Mouse (Mus musculus) testis, postnatal 10 days (tissue): ENCODE measurements around the gene Cntnap1.

Experiments used
- DNase-seq: peaks from one replicate; pipeline ENCODE4 v3.0.0; 2021; ENCODE audit warnings: low spot score

Cntnap1 gene

GRCm38 (mm10) chr11:101170811-101171610, 688 bp downstream of the Cntnap1 start, which contains the start of gene Plekhh3:
Gene Plekhh3, minus strand, starts transcription at chr11:101171351.
- DNase-seq = peak; percentile 91

- peak; percentile 77 for DNase-seq
These were observed 1.6 kb downstream of the Cntnap1 start for GRCm38 (mm10) chr11:101171721-101172433.

- DNase-seq = no peak
These were observed 2.1 kb downstream of the Cntnap1 start for GRCm38 (mm10) chr11:101172434-101172815.

DNA sequence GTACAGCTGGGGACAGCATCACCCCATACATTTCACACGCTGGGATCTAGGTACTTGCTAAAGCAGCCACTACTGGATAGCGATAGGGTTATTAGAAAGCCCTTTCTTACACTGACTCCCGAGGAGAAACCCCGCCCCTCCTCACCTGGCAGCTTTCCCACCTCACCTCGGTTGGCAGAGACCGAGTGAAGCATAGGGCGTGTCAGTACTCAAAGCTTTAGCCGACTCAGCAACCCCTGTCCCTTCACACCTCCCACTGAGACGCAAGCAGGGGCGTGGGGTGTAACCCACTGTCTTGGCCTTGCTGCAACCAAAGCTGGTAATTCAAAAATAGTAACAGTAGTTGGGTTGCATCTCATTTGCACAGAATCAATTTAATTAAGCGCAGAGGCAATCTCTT, 2.8 kb downstream of the Cntnap1 start:
- peak; percentile 78 for DNase-seq

DNA sequence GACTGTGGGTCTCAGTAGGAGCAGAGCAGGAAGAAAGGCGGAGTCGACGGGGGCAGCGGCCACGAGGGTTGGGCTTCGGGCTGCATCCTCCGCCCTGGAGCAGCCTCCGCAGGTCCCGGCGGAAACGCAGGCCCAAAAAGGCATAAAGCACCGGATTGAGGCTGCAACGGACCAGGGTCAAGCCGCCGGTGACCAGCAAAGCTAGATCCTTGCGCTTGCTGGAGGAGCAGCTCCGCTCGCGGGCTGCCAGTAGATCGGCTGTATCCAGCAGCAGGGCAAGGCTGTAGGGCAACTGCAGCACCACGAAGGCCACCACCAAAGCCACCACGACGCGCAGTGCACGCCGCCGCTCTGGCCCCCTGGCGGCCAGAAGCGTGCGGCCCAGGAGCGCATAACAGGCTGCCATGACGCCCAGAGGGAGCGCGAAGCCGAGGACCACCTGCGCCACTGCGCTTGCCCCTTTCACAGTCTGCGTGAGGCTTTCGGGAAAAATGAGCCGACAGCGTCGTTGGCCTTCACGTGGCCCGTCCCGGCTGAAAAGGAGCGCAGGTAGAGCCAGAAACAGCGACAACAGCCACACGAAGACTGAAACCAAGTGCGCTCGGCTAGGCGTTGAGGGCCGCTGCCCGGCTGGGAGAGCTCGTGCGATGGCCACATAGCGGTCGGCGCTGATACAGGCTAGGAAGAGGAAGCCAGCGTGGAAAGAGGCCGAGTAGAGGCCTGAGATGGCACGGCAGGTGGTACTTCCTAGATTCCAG, 3.5 kb downstream of the Cntnap1 start:
- DNase-seq = peak; percentile 82

DNA sequence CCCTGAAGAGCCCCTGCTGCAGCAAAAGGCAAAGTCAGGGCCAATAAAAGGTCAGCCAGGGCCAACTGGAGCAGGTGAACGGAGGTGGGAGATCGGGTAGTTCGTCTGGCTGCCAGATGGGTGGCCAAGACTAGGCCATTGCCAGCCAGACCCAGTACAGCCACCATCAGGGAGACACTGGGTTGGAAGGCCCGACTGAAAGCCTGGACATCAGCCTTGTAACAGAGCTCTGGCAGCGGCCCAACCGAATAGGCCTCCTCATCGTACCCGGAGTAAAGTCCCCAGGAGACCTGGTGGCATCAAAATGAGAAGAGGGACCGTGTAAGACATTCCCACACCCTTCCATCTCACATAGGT, 4.0 kb downstream of the Cntnap1 start:
- peak; percentile 75 for DNase-seq

DNA sequence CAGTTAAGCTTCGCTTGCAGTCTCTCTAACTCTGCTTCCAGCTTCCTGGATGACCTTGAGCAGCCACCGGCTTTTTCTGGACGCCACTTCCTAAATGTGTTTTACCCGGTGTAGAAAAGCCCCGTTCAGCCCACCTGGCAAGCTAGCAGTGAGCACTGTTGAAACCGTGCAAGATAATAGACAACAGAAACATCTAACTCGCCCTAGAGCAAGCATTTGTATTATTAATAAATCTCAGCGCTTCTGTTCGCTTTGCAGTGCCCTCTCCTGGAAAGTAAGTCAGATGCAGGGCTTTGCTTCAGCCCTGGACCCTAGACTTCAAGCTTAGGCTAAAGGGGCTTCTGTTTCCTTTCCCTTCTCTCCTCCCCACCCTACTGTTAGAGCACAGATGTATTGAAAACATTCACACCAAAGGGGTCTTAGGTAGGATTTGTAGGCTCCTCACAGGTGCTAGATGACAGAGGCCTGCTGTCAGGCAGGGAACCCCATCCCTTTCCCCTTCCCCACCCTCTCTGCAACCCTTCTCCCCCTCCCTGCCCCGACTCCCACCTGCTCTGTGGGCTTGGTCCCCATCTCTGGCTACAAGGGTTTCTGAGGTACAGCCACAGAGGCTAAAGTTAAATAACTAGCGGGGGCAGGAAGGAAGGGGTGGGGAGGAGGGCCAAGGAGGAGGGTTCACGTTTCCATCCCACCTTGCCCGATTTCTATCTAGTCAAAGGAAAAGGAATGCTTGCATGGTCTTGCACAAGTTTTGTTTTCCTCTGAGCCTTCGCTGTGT, 4.7 kb downstream of the Cntnap1 start, which contains the start of gene Ccr10:
TSS of gene Ccr10 (minus strand) at position 593 of the 778 bp plus-strand sequence.
- DNase-seq = no peak

- no peak for DNase-seq
These were observed 5.4 kb downstream of the Cntnap1 start for GRCm38 (mm10) chr11:101175636-101176116.

DNA sequence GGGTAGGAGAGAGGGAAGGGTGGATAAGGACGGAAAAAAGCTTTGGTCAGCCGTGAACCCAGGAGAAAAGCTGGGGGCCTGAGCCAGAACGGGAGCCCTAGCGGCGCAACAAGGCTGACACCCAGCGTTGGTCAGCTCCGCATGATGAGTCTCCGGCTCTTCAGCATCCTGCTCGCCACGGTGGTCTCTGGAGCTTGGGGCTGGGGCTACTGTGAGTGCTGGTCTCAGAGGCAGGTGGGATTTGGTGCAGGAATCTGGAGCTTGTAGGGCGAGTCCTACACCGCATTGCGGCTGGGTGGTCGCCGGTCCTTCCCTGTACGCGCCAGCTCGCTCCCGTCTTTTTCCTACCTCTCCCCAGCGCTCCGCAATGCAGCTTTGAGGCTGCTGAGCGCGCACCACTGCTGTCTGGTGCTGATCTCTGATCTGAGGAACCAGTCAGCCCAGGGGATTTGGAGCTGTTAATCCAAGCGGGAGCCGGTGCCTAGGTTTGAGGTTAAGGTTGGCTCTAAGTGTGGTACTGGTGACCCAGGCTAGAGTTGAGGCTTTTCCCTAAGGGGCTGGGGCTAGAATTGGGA, 5.9 kb downstream of the Cntnap1 start:
- DNase-seq = no peak

GRCm38 (mm10) chr11:101176933-101177773, 6.8 kb downstream of the Cntnap1 start:
- peak; percentile 82 for DNase-seq

DNA sequence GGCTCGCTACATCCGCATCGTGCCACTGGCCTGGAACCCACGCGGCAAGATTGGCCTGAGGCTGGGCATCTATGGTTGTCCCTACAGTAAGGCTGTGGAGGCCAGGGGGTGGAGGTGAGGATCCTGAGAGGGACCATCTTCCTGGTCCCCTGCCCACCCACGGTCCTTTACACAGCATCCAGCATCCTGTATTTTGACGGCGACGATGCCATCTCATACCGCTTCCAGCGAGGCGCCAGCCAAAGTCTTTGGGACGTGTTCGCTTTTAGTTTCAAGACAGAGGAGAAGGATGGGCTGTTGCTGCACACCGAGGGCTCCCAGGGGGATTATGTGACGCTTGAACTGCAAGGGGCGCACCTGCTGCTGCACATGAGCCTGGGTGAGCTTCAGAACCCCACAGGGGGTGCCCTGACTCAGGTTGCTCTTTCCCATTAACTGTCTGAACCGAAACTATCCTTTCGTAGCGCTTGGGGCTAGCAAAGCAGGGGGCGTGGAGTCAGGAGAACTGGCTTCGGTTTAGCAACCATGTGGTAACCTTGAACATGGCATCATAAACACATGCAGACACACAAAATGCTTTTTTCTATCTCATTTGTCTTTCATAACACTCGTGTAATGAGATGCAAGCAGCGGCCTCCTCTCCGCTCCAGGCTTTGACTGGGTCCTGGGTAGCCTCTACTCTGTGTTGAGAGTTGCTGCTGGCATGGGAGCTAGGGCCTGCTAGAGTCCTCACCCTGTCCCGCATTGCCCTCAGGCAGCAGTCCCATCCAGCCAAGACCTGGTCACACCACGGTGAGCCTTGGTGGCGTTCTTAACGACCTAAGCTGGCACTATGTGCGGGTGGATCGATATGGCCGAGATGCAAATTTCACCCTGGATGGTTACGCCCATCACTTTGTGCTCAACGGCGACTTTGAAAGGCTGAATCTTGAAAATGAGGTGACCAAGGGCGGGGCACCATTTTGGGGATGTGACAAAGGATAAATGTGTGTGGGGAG, 8.0 kb downstream of the Cntnap1 start:
- no peak for DNase-seq

- DNase-seq = no peak
These were observed 9.0 kb downstream of the Cntnap1 start for GRCm38 (mm10) chr11:101179306-101179705.

DNA sequence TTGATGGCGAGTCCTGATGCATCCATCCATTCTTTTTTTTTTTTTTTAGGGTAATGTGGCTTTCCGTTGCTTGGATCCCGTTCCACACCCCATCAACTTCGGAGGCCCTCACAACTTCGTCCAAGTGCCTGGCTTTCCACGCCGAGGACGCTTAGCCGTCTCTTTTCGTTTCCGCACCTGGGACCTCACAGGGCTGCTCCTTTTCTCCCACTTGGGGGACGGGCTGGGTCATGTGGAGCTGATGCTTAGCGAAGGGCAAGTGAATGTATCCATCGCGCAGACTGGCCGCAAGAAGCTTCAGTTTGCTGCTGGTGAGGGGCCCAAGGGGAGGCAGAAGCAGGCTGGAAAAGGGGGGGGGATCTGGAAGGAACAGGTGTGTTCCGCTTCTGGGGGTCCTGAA, 9.9 kb downstream of the Cntnap1 start:
- no peak for DNase-seq

- DNase-seq = peak; percentile 92
These were observed 10.8 kb downstream of the Cntnap1 start for GRCm38 (mm10) chr11:101180846-101181740.

DNA sequence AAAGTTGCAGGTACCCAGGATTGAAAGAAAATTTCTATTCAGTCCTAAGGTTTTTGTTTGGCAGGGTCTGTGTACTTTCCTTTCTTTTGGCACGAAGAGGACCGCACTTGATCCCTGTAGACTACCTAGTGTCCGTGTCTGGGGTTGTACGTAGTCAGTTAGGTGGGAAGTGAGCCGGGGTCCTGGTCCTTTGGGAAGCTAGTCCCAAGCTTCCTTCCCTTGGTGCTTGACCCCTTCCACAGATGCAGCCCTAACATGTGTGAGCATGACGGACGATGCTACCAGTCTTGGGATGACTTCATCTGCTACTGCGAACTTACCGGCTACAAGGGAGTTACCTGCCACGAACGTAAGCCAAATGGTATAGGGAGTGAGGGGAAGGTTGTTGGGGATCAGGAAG, 11.6 kb downstream of the Cntnap1 start:
- DNase-seq = no peak

DNA sequence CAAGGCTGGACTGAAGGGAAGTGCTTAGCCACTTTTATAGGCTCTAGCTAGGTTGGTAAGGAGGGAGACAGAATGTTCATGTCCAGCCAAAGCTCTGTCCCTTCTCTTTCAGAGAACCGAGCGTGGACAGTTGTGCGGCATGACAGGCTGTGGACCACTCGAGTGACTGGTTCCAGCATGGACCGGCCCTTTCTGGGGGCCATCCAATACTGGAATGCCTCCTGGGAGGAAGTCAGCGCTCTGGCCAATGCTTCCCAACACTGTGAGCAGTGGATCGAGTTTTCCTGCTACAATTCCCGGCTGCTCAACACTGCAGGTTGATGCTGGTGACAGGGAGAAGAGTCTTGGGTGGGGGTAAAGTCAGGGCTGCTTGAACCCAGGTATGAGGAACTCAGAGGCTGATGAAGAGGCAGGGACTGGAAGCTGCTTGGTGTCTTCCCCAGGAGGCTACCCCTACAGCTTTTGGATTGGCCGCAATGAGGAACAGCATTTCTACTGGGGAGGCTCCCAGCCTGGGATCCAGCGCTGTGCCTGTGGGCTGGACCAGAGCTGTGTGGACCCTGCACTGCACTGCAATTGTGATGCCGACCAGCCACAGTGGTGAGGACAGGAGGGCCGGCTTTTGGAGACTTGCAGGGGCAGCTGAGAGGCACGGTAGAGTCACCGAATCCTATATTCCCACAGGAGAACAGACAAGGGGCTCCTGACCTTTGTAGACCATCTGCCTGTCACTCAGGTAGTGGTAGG, 12.6 kb downstream of the Cntnap1 start:
- DNase-seq = no peak

DNA sequence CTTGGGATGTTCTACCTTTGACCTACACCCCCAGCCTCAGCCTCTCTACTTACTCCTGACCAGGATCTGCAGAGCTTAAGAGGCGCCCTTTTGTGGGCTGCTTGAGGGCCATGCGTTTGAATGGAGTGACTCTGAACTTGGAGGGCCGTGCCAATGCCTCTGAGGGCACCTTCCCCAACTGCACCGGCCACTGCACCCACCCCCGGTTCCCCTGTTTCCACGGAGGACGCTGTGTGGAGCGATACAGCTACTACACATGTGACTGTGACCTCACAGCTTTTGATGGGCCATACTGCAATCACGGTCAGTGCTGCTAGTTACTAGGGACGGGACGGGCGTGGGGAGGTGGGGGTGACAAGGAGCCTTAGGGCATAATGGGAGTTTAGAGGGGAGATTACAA, 14.7 kb downstream of the Cntnap1 start:
- no peak for DNase-seq
